Mouse (Mus musculus): ENCODE measurements around the gene Gm21994. TPM values are rescaled to one million over a fixed set of nuclear protein-coding genes. Genes with fewer than 3 reads are reported as not detected.
"Not testable (repeated sequence)": the region's sequence is repeated elsewhere in the genome, so short reads cannot be mapped to it uniquely, and the experiment has no call there.

Gene Gm21994
- 1 to 10 TPM; 1.9 to 2.2 TPM for total RNA-seq (2021)
- long read RNA-seq, experiment 1: 0 reads
- long read RNA-seq, experiment 2: 0 reads

DNA sequence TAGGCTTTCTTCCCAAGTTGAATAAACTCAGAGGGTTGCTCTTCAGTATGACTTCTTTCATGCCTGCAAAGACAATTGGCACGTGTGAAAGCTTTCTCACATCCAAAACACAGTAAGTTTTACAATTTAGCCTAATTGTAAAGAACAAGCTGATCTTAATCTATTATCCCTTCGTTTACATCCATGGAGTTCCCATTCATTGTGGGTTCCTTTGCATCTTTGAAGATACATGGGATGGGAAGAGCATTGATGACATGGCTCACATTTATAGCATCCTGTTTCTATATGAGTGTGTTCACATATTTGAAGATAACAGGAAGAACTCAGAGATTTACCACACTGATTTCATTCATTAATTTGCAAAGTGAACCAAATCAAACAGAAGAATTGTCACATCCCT, at the start of gene Gm21994:
Gm21994 (minus strand) TSS at position 101 of the 400 bp plus-strand sequence.
- H3K4me3 ChIP-seq; H3K27ac ChIP-seq; intact Hi-C loops (cut with DNase I); DNase-seq: not testable (repeated sequence)

DNA sequence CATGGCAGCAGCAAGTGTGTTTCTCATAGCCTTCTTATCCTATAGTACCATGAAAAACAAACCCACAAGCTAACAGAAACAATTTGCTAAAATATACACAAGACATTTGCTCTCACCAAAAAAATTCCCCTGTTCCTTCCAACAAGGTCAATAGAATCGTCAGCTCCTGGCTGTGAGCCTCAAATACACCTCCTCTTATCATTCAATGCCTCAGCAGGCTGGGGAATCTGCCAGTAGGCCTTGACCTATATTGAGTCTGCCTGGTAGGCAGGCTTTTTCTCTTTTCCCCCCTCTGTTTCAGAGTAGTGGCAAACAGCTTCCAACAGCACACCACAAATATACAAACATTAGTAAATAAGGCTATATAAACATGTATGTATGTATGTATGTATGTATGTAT, 43.7 kb upstream of the Gm21994 start:
- H3K27ac ChIP-seq: no peak overlapping the region
- intact Hi-C loops (cut with DNase I): no loop called here
- no peak for TF ChIP-seq CTCF (IDR thresholded peaks at IDR 0.05)

DNA sequence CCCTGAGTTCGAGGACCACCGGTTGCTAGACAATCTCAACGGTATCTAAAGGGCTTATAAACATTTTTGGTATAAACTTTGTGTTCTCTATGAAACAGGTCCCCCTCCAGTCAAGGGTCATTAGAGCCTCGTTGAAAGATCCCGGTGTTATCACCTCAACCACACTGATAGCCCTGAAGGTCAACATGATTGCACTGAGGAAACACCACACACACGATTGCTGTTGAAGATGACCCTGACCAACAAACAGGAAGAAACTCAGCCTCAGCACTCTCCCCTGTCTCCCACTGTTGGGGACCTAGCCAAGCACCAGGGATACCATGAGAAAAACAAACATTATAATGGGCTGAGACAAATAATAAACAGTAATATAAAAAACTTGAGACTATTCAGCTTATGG, 38.3 kb upstream of the Gm21994 start:
- Histone ChIP-seq H3K27ac (no peak overlapping the region), H3K4me3 (no peak overlapping the region)
- intact Hi-C loops (cut with DNase I): no loop called here
- no peak for DNase-seq
- TF ChIP-seq CTCF (IDR thresholded peaks at IDR 0.05): no peak

More for the DNA sequence above, 43.7 kb upstream of the Gm21994 start:
- no peak overlapping the region for H3K4me3 ChIP-seq
- no peak for DNase-seq

DNA sequence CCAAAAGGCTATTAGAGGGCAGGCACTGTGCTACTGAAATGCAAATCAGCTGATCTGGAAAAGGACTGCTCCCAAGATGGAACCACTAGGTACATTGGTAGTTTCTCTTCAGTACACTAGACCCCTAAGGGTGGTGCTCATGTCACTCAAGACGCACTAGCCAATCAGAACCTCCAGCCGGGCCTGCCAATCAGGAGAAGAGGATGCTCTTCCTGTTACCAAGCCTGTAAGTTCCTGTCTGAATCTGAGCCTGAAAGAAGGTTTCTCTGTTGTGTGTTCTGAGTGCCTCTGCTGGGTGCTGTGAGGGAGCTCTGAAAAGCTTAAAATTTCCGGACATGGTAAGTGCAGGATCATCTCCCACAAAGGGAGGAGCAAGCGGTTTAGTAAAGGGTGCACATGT, 1.9 kb upstream of the Gm21994 start, which contains the start of gene Gm14124:
Gm14124 (plus strand) TSS at position 227 of the 400 bp plus-strand sequence.
- not testable (repeated sequence) for DNase-seq, H3K27ac ChIP-seq

DNA sequence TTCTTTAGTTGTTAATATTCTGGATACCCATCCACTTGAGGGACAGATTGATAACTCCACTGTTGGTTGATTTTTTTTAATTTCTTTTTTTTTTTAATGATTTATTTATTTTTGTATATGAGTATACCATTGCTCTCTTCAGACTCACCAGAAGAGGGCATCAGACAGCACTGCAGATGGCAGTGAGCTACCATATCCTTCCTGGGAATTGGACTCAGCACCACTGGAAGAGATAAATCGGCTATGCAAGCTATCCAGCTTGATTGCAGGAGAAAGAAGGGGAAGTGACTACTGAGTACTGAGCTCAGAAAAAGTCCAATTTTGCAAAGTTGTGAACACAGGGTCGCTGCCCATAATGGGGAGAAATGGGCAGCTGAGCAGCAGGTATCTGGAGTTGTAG, 1.5 kb upstream of the Gm21994 start:
- DNase-seq; H3K27ac ChIP-seq; H3K4me3 ChIP-seq; intact Hi-C loops (cut with DNase I): not testable (repeated sequence)

More for the DNA sequence above, 1.9 kb upstream of the Gm21994 start, which contains the start of gene Gm14124:
- H3K4me3 ChIP-seq; intact Hi-C loops (cut with DNase I): not testable (repeated sequence)

DNA sequence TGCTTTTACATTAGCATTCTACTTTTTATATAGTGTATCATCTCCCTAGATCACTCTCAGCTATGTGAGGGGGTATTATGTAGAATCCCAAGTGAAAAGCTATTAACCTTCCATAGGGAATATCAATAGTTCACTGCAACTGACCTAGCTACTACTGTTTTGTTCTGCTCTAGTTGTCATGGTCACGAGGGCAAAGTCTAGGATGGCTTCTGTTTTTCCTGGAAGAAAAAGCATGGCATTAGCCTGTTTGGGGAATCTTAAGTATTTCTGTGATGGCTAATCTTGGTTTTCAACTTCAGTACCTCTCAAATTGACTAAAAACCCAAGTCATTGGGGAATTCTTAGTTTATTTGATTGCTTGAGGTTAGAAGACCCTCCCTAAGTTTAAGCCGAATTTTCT, 12.2 kb downstream of the Gm21994 start:
- Histone ChIP-seq H3K27ac (no peak overlapping the region), H3K4me3 (no peak overlapping the region)
- intact Hi-C loops (cut with DNase I): no loop called here
- no peak for TF ChIP-seq CTCF (IDR thresholded peaks at IDR 0.05)
- DNase-seq: no peak

DNA sequence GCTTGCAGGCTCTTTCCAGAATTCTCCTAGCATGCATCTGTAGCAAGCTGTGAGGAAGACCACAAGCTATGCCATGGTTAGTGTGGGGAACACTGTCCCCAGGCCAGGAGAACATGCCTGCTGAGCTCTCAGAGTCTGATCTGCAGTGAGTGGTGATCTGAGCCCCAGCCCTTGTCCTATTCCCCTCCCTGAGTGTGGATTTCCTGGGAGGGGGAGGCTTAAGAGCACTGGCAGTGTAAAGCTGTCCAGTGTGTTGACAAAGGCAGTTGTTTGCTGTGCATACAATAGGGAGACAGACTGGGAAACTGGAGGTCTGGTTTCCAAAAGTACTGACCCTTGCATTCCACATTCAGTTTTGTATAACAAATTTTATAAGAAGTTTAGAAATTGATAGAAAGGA, 32.1 kb downstream of the Gm21994 start:
- intact Hi-C loops (cut with DNase I); H3K4me3 ChIP-seq; DNase-seq; H3K27ac ChIP-seq: not testable (repeated sequence)

DNA sequence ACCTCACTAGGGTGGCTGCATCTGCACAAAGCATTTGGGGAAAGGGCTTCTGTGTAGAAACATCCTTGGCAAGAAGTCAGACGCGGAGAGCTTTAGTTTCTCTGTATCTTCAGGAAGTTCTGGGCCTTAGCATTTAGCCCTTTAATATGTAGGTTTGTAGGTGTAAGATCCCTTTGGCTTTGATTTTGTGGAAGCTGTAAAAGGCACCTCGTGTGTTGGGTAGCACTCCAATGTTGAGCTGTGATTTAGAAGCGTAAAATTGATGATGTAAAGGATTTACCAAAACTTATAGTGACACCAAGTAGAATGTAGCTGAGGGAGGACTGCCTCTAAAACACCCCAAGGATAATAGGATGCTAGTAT, 37.0 kb downstream of the Gm21994 start:
- peak overlapping the region; percentile 70 for H3K4me3 ChIP-seq
- H3K27ac ChIP-seq; intact Hi-C loops (cut with DNase I); DNase-seq: not testable (repeated sequence)

DNA sequence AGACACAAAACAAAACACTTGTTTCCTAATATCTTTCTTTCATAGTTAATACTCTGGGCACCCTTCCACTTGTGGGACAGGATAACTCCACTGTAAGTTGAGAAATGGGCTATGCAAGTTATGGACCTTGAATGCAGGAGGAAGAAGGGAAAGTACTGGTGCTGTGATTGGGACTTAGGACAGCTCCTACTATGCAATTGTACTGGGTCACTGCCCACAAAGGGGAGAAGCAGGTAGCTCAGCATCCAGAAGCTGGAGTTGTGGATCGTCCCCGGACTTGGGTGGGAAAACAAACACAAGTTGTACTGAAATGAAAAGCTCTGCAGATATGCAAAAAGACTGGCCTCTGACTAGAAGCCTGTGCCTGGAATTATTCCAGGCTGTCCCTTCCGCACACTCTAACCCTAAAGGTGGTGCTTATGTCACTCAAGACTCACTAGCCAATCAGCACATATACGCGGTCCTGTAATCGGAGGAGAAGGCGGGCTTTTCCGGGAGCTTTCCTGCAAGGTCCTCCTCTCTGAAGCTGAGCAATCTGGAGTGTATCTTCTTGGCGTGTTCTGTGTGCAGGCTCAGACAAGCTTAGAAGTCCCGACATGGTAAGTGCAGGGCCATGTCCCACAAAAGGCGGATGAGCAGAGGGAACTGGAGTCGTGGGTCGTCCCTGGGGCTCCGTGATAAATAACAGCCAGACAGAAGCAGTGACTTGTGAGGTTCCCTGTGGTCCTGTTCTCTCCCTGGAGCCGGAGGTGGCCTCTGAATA, 37.6 kb downstream of the Gm21994 start, which contains the start of gene Zfp937:
Zfp937 (plus strand) TSS at position 474 of the 763 bp plus-strand sequence.
- H3K4me3 ChIP-seq: peak within 1 kb of the TSS; percentile 70
- intact Hi-C loops (cut with DNase I): not testable (repeated sequence)
- DNase-seq: peak; percentile 81
- peak within 1 kb of the TSS; percentile 51; the same call in 1 of the 2 replicates for H3K27ac ChIP-seq

Other genes starting within 250 kb of the Gm21994 start
- 1 to 10 TPM; 6.9 to 7.4 TPM for gene Zfp120, start 118.9 kb downstream of the Gm21994 start, total RNA-seq (2021)
- not detected for gene Gm10770, start 75.9 kb downstream of the Gm21994 start, total RNA-seq (2021)
- gene Gm14139, start 73.8 kb downstream of the Gm21994 start, total RNA-seq (2021): not detected
- gene Zfp937, start 37.5 kb downstream of the Gm21994 start, total RNA-seq (2021): 1 to 10 TPM; 1.4 to 2.0 TPM
- under 1 TPM in 1 of 2 experiments, not detected in 1; 0.10 TPM for gene Gm14124, start 1.9 kb upstream of the Gm21994 start, total RNA-seq (2021)
- gene Gm10130, start 68.1 kb upstream of the Gm21994 start, total RNA-seq (2021): 1 to 10 TPM in 1 of 2 experiments, not detected in 1; 1.1 TPM
- gene 3300002I08Rik, start 107.2 kb upstream of the Gm21994 start, total RNA-seq (2021): 1 to 10 TPM in 1 of 2 experiments, under 1 TPM in 1; 0.92 to 1.6 TPM
- 1 to 10 TPM; 1.7 to 2.3 TPM for gene Zfp442, start 195.9 kb upstream of the Gm21994 start, total RNA-seq (2021)
- gene Zfp345, start 229.5 kb upstream of the Gm21994 start, total RNA-seq (2021): under 1 TPM in 1 of 2 experiments, not detected in 1; 0.14 TPM

Data from gastrocnemius, adult 2 months (tissue).